Mouse (Mus musculus) lung, postnatal 0 days (tissue): ENCODE results near the gene Hist1h2bk.

Source experiments
- CTCF ChIP-seq: IDR thresholded peaks from 2 replicates; pipeline ENCODE4 v1.5.1; 2016; ENCODE audit warnings: antibody characterized with exemption, mild to moderate bottlenecking
- EP300 ChIP-seq: IDR thresholded peaks from 2 replicates; pipeline ENCODE4 v1.6.1; 2016; ENCODE audit warnings: antibody characterized with exemption, mild to moderate bottlenecking, control low read depth

GRCm38 (mm10) chr13:21996101-21996839, 39.4 kb upstream of the Hist1h2bk start:
- TF ChIP-seq EP300 (no peak), CTCF (no peak)
